Mouse (Mus musculus) thymus, postnatal 36 days (tissue): Measurements from ENCODE around the gene Tmem168.

ENCODE experiments used
- DNase-seq, 2 experiments: peaks; one replicate each; pipeline ENCODE4 v3.0.0; 2022; ENCODE audit warnings: mixed read lengths in 2 of 2

Tmem168 gene

GRCm38 (mm10) chr6:13582075-13582474 lies 25.8 kb downstream of the Tmem168 start:
- no peak for DNase-seq

DNA sequence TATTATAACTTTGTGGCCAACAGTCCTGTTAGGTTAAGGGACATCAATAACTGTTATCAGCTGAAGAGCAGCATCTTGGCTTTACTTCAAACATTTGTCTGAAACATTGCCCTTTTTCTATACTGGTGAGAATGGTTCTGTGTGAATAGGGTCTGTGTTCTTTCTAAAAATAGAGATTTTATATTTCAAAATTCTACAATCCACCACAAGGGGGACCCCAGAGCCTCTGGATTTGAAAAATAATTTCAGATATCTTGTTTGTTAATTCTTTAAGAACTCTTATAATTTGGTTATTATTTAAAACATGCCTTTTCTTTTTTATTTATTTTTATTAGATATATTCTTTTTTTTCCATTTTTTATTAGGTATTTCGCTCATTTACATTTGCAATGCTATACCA lies 42.2 kb downstream of the Tmem168 start:
- no peak for DNase-seq

GRCm38 (mm10) chr6:13555266-13555665 lies 52.6 kb downstream of the Tmem168 start:
- no peak for DNase-seq

GRCm38 (mm10) chr6:13541761-13542160 lies 66.1 kb downstream of the Tmem168 start:
- no peak for DNase-seq

- DNase-seq = no peak
Measured at GRCm38 (mm10) chr6:13537275-13537964, 70.5 kb downstream of the Tmem168 start.
